Mouse (Mus musculus): Measurements from ENCODE around the gene Zfp622. TPM values are rescaled to one million over a fixed set of nuclear protein-coding genes. Genes with fewer than 3 reads are reported as not detected.
"Not testable (repeated sequence)": the region's sequence is repeated elsewhere in the genome, so short reads cannot be mapped to it uniquely, and the experiment has no call there.

Gene Zfp622
- polyA plus RNA-seq, 1 experiment, result 65.2 TPM

DNA sequence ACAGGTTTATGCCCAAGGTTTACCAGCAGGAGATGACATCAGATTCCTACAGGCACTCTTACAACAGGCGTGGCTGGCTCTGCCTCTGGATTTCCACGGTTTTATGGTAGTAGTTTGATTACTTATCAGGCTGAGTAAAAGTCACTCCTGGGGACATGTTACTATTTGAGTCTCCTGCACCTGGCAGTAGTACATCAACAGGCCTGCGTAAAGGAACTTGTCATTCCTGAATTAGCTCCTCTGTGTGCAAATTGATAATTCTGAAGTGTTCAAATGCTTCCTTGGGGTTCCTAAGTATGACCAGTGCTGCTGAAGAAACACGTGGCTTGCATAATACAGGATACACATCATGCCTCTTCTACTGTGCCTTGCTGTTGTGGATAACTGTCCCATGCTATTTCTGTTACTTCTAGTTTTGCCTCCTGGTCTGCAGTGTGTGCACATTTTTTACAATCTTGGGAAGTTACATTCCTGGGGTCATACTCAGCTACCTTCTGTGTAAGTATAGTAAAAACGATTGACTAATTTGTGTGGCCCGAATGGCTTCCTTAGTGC lies 17.9 kb upstream of the Zfp622 start:
- Histone ChIP-seq H3K4me3 (ENCODE audit: insufficient read depth, low read length) (no peak overlapping the region), H3K27ac (ENCODE audit: insufficient read depth, low read depth, low read length) (peak overlapping the region; percentile 50), H3K4me1 (ENCODE audit: control insufficient read depth, insufficient read depth, low read length) (peaks cover 13% of the 10 kb centered on the region)
- TF ChIP-seq CTCF (IDR thresholded peaks at IDR 0.05; ENCODE audit: low read depth, low read length), result no peak
- no peak for TF ChIP-seq POLR2A (IDR thresholded peaks at IDR 0.05; ENCODE audit: borderline replicate concordance, low read depth, low read length)

- Histone ChIP-seq H3K4me1 (ENCODE audit: control insufficient read depth, insufficient read depth, low read length) (peaks cover 7% of the 10 kb centered on the region), H3K27ac (ENCODE audit: insufficient read depth, low read depth, low read length) (no peak overlapping the region), H3K4me3 (ENCODE audit: insufficient read depth, low read length) (no peak overlapping the region)
- TF ChIP-seq CTCF (IDR thresholded peaks at IDR 0.05; ENCODE audit: low read depth, low read length) (no peak), POLR2A (IDR thresholded peaks at IDR 0.05; ENCODE audit: borderline replicate concordance, low read depth, low read length) (no peak)
These were observed 12.6 kb upstream of the Zfp622 start for GRCm38 (mm10) chr15:25971596-25971995.

- TF ChIP-seq CTCF (IDR thresholded peaks at IDR 0.05; ENCODE audit: low read depth, low read length) (no peak), POLR2A (IDR thresholded peaks at IDR 0.05; ENCODE audit: borderline replicate concordance, low read depth, low read length) (no peak)
- Histone ChIP-seq H3K27ac (ENCODE audit: insufficient read depth, low read depth, low read length) (no peak overlapping the region), H3K4me3 (ENCODE audit: insufficient read depth, low read length) (no peak overlapping the region), H3K4me1 (ENCODE audit: control insufficient read depth, insufficient read depth, low read length) (peaks cover 5% of the 10 kb centered on the region)
These were observed 11.4 kb upstream of the Zfp622 start for GRCm38 (mm10) chr15:25972758-25973157.

DNA sequence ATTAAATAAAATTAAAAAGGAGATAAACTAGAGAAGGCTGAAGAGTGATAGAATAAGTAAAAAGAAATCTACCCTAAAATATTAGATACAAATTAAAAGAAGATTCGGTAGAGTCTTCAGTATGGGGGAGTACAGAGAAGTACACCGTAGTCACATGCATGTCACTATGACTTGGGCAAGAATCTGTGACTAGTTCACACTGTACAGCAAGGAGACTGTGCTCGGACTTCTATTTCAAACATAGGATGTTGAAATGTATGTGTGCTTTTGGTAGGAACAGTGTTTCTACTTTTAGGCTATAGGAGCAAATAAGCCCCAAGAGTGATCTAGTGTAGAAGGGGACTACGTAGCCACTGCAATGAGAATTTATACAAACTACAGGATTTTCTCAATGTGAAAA lies 9.8 kb upstream of the Zfp622 start:
- Histone ChIP-seq H3K4me1 (ENCODE audit: control insufficient read depth, insufficient read depth, low read length) (peaks cover 5% of the 10 kb centered on the region), H3K4me3 (ENCODE audit: insufficient read depth, low read length) (no peak overlapping the region)
- TF ChIP-seq CTCF (IDR thresholded peaks at IDR 0.05; ENCODE audit: low read depth, low read length) (no peak), POLR2A (IDR thresholded peaks at IDR 0.05; ENCODE audit: borderline replicate concordance, low read depth, low read length) (no peak)

GRCm38 (mm10) chr15:25975810-25976209 lies 8.4 kb upstream of the Zfp622 start:
- Histone ChIP-seq H3K27ac (ENCODE audit: insufficient read depth, low read depth, low read length) (no peak overlapping the region), H3K4me1 (ENCODE audit: control insufficient read depth, insufficient read depth, low read length) (peaks cover 5% of the 10 kb centered on the region), H3K4me3 (ENCODE audit: insufficient read depth, low read length) (no peak overlapping the region)
- TF ChIP-seq CTCF (IDR thresholded peaks at IDR 0.05; ENCODE audit: low read depth, low read length), result no peak
- TF ChIP-seq POLR2A (IDR thresholded peaks at IDR 0.05; ENCODE audit: borderline replicate concordance, low read depth, low read length), result no peak

More for the DNA sequence above, 9.8 kb upstream of the Zfp622 start:
- no peak overlapping the region for H3K27ac ChIP-seq (ENCODE audit: insufficient read depth, low read depth, low read length)

DNA sequence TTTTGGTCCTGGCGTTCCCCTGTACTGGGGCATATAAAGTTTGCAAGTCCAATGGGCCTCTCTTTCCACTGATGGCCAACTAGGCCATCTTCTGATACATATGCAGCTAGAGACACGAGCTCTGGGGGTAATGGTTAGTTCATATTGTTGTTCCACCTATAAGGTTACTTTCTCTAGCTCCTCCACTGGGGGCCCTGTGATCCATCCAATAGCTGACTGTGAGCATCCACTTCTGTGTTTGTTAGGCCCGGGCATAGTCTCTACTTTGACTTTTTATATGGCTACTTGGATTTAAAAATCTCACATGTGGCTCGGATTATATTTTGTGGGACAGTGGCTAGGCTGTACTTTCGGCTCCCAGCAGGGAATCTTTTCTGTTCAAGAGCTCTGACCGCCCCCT lies 552 bp upstream of the Zfp622 start:
- H3K4me1 ChIP-seq (ENCODE audit: control insufficient read depth, insufficient read depth, low read length), result peaks cover 11% of the 10 kb centered on the region
- H3K27ac ChIP-seq (ENCODE audit: insufficient read depth, low read depth, low read length), result not testable (repeated sequence)
- peak overlapping the region; percentile 61 for H3K4me3 ChIP-seq (ENCODE audit: insufficient read depth, low read length)

DNA sequence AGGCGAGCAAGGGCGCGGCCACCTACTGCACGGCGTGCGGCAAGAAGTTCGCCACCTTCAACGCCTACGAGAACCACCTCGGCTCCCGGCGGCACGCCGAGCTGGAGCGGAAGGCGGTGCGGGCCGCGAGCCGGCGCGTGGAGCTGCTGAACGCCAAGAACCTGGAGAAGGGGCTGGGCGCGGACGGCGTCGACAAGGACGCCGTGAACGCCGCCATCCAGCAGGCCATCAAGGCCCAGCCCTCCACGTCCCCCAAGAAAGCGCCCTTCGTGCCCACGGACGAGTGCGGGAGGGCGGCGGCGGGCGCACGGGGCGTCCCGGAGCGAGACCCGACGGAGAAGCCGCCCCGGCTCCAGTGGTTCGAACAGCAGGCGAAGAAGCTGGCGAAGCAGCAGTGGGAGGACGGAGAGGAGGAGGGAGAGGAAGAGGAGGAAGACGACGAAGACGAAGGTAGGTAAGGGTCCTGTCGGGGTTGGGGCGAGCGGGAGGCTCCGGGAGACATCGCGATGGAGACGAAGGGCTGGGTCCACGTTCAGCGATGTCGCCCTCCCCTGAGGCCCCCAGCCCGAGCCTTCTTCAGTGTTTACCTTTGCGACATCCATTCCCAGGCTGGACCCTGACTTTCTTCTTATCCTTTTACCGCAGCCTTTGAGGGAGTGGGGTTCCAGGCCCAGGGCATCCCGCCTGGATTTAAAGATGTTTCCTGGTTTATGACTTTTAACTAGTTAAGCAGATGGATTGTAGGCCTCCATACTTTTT lies 747 bp downstream of the Zfp622 start:
- Histone ChIP-seq H3K4me3 (ENCODE audit: insufficient read depth, low read length) (peak overlapping the region; percentile 89), H3K27ac (ENCODE audit: insufficient read depth, low read depth, low read length) (peak overlapping the region; percentile 84), H3K4me1 (ENCODE audit: control insufficient read depth, insufficient read depth, low read length) (peaks cover 11% of the 10 kb centered on the region)
- TF ChIP-seq POLR2A (IDR thresholded peaks at IDR 0.05; ENCODE audit: borderline replicate concordance, low read depth, low read length) (no peak), CTCF (IDR thresholded peaks at IDR 0.05; ENCODE audit: low read depth, low read length) (no peak)

DNA sequence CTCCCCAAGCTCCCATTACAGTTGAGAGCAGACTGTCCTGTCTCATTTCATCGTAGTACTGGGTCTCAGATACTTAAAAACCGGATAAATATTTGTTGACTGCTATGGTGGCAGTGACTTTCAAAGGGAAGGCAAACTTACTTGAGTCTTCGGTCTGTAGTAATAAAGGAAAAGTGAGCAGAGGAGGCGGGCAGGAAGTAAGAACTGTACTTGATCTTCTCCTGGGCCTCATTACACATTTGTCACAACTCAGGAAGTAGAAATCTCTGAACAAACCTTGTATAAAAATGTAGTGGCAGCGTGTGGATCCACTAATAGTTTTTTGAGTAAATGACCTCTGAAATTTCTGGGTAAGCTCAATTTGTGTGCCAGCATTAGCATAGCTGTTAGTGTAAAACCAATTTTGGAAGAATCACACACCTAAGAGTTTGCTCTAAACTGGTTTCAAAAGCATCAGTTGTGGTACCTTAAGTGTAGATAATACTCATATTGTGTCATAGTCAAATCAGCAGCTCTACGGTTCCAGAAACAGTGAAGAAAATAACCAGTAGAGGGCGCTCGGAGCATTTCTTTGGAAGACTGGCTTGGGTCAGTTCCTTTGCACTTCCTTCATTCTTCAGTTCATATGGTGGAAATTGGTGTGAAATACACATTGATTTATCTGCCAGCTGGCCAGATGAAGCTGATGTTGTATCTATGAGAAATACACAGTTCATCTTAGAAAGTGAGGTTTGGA lies 9.0 kb downstream of the Zfp622 start:
- Histone ChIP-seq H3K27ac (ENCODE audit: insufficient read depth, low read depth, low read length) (no peak overlapping the region), H3K4me1 (ENCODE audit: control insufficient read depth, insufficient read depth, low read length) (peaks cover 2% of the 10 kb centered on the region; the same call in 1 of the 2 replicates), H3K4me3 (ENCODE audit: insufficient read depth, low read length) (no peak overlapping the region)
- TF ChIP-seq CTCF (IDR thresholded peaks at IDR 0.05; ENCODE audit: low read depth, low read length) (no peak), POLR2A (IDR thresholded peaks at IDR 0.05; ENCODE audit: borderline replicate concordance, low read depth, low read length) (no peak)

- no peak overlapping the region for H3K4me3 ChIP-seq (ENCODE audit: insufficient read depth, low read length)
- H3K4me1 ChIP-seq (ENCODE audit: control insufficient read depth, insufficient read depth, low read length), result no peaks in the 10 kb centered on the region
- TF ChIP-seq POLR2A (IDR thresholded peaks at IDR 0.05; ENCODE audit: borderline replicate concordance, low read depth, low read length) (no peak), CTCF (IDR thresholded peaks at IDR 0.05; ENCODE audit: low read depth, low read length) (no peak)
- H3K27ac ChIP-seq (ENCODE audit: insufficient read depth, low read depth, low read length), result no peak overlapping the region
These were observed 11.4 kb downstream of the Zfp622 start for GRCm38 (mm10) chr15:25995521-25995920.

- H3K27ac ChIP-seq (ENCODE audit: insufficient read depth, low read depth, low read length); H3K4me1 ChIP-seq (ENCODE audit: control insufficient read depth, insufficient read depth, low read length): not testable (repeated sequence)
These were observed 15.4 kb downstream of the Zfp622 start for GRCm38 (mm10) chr15:25999545-25999944.

More at GRCm38 (mm10) chr15:25999545-25999944, 15.4 kb downstream of the Zfp622 start:
- H3K4me3 ChIP-seq (ENCODE audit: insufficient read depth, low read length), result not testable (repeated sequence)
